Mouse (Mus musculus): ENCODE results near the gene Slc2a10. TPM values are rescaled to one million over a fixed set of nuclear protein-coding genes. Genes with fewer than 3 reads are reported as not detected.
"Not testable (repeated sequence)": the region's sequence is repeated elsewhere in the genome, so short reads cannot be mapped to it uniquely, and the experiment has no call there.

The Slc2a10 gene
- total RNA-seq, 2 experiments from 2014 or later = 0.80 to 1.7 TPM

DNA sequence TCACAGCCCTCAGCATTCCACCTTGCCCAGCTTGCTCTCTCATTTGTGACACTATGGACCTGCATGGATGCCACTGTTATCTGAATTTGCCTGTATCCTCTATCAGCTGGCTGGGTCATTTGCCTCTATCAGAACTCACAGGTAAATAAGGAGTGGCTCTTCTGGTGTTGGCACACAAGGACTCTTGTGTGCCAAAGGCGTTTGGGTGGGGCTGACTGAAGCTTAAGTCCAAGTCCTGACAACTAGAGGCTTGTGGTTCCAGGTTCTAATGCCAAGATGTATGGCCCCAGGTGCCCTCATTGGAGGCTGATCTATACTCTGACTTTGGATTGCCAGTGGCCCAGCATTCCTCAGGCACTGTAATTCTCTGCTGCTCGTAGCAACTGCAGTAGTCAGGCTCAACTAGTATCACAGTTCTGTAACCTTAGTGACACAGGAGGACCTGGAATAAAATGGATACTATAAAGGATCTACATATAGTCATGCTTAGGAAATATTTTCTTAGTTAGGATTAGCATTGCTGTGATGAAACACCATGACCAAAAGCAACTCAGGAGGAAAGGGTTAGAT, 5.8 kb upstream of the Slc2a10 start:
- no peak for DNase-seq (ENCODE audit: low spot score in 2 of 2)

DNA sequence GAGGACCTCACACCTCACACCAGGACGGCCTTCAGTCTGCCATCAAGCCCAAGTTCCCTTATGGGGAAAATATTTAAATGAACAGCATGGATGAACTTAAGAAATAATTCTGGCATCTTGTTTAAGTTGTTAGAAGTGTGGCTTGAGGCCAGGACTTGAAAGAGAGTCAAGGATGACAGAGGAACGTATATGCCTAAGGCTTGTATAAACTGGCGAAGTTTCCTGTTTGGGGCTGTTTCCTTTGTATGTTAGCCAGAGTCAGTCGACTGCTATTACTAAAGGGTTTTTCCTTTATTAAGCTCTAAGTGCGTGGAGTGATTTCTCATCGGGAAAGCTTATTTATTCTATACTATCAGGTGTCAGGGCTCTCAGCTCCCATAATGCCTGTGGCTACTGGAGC, 4.8 kb upstream of the Slc2a10 start:
- no peak for DNase-seq (ENCODE audit: low spot score in 2 of 2)

DNA sequence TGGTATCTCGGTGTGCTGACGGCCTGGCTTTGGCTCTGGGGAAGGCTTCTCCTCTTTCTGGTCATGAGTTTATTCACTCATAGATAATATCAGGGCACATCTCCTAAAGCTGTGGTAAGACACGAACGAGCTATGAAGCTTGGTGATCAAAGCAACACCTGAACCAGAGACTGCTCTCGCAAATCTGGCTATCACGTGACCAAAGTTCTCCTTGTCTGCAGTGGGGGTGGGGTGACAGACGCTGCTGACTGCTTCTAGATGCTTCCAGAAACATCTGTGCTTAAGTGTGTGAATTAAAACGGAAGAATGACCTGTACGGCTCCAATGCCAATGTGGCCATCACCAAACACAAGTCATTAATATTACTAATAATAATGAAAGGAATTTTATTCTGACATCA, 6.1 kb downstream of the Slc2a10 start:
- no peak for DNase-seq (ENCODE audit: low spot score in 2 of 2)

DNA sequence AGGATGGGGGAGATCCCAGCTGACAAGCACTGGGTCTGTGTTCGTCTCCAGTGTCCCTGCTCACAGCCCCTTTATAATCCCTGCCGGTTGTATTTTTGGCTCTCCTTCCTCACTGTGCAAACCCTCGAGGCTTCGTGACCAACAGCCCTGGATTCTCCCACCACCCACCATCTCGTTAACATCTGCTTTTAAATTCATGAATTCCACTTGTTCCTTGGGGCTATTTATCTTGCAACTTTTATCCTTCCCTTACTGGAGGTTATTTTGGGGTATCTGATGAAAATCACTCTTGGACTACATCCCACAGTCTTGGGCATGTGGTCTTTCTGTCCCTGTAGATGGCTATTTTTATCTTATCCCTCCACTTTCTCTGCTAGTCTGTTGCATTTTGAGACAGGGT, 6.9 kb downstream of the Slc2a10 start:
- no peak for DNase-seq (ENCODE audit: low spot score in 2 of 2)

DNA sequence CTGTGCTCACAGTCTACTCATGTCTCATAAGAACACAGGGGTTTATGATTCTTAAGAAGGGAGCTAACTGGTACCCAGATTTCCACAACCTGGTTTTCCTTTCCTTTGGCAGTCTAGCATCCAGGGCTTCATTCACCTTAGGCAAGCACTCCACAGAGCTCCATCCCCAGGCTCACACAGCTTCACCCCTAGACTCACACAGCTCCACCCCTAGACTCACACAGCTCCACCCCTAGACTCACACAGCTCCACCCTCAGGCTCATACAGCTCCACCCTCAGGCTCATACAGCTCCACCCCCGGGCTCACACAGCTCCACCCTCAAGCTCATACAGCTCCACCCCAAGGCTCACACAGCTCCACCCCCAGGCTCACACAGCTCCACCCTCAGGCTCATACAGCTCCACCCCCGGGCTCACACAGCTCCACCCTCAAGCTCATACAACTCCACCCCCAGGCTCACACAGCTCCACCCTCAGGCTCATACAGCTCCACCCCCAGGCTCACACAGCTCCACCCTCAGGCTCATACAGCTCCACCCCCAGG, 7.4 kb downstream of the Slc2a10 start:
- not testable (repeated sequence) for DNase-seq (ENCODE audit: low spot score in 2 of 2)

GRCm38 (mm10) chr2:165511530-165511929, 7.9 kb downstream of the Slc2a10 start:
- not testable (repeated sequence) for DNase-seq (ENCODE audit: low spot score in 2 of 2)

- DNase-seq (ENCODE audit: low spot score in 2 of 2) = no peak
Measured at GRCm38 (mm10) chr2:165512426-165512825, 8.8 kb downstream of the Slc2a10 start.

GRCm38 (mm10) chr2:165512870-165513600, 9.4 kb downstream of the Slc2a10 start:
- DNase-seq (ENCODE audit: low spot score in 2 of 2) = peak in 1 of 2 experiments; percentile 32

DNA sequence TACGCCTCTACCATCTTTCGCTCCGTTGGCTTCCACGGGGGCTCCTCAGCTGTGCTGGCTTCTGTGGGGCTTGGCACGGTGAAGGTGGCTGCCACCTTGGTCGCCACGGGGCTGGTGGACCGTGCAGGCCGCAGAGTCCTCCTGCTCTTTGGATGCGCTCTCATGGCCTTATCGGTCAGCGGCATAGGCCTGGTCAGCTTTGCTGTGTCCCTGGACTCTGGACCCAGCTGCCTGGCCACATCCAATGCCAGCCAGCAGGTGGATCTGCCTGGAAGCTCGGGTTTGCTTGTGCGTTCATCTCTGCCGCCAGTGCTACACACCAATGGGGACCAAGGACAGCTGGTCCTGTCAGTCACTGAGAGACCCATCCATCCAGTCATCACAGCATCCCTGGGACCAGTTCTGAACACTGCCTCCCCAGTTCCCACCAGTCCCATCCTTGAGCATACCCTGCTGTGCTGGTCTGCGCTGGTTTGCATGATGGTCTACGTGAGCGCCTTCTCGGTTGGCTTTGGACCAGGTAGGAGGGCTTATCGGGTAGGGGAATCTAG, 11.7 kb downstream of the Slc2a10 start:
- DNase-seq (ENCODE audit: low spot score in 2 of 2) = no peak

DNA sequence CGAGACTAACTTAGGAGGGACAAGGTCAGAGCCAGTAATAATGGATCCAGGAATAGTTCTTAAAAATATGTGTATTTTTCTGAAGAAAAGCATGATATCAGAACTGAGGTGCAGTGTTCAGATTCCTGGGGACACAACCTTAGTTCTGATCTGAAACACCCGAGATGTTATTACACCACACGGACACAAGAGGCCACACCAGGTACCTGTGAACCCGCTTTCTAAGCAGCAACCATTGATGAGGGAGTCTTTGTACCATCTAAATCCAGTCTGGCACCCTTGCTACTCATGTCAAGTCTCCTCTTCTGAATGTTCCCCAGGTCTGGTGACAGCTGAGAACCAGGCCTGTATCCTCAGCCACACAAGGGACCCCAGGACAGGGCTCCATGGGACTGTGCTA, 22.0 kb downstream of the Slc2a10 start:
- no peak for DNase-seq (ENCODE audit: low spot score in 2 of 2)

- DNase-seq (ENCODE audit: low spot score in 2 of 2) = peak; percentile 60 to 64
Measured at GRCm38 (mm10) chr2:165529106-165529505, 25.5 kb downstream of the Slc2a10 start.

- no peak for DNase-seq (ENCODE audit: low spot score in 2 of 2)
Measured at GRCm38 (mm10) chr2:165533789-165534188, 30.2 kb downstream of the Slc2a10 start.

DNA sequence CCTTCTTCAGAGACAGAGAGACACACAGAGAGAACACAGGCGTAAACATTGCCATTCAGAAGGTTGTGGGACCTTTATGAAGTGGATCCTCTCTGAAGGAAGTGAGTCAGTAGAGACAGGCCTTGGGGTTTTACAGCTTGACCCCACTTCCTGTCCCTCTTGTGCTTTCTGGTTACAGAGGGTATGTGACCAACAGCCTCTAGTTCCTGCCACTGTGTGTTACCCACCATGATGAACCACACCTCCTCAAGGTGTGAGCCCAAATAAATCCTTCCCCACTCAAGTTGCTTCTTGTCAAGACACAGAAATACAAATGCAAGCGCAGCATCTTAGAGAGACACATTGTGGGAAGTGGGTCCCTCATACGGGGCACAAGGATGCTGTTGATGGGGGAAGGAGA, 37.4 kb downstream of the Slc2a10 start:
- no peak for DNase-seq (ENCODE audit: low spot score in 2 of 2)

- no peak for DNase-seq (ENCODE audit: low spot score in 2 of 2)
Measured at GRCm38 (mm10) chr2:165542939-165543669, 39.5 kb downstream of the Slc2a10 start.

- no peak for DNase-seq (ENCODE audit: low spot score in 2 of 2)
Measured at GRCm38 (mm10) chr2:165543670-165544016, 40.1 kb downstream of the Slc2a10 start.

GRCm38 (mm10) chr2:165545687-165546086, 42.1 kb downstream of the Slc2a10 start:
- DNase-seq (ENCODE audit: low spot score in 2 of 2) = no peak

DNA sequence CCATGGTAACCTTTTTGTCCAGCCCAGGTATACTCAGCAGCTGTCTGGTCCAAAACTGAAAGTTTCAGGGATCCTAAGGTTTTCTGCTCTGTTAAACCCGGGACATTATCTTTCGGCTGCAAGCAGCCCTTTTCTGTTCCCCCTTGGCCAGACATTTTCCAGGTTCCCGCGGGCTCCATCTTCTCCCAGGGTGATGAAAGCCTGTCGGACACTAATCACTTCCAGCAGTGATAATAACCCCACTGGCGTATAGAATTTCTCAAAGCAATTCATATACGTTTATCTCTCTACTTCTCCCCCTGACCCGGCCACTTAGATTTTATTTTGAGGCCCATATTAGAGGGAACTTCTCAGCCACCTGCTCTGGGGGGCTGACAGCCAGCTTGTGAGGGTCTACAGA, 42.8 kb downstream of the Slc2a10 start:
- no peak for DNase-seq (ENCODE audit: low spot score in 2 of 2)

GRCm38 (mm10) chr2:165547410-165547809, 43.8 kb downstream of the Slc2a10 start:
- no peak for DNase-seq (ENCODE audit: low spot score in 2 of 2)

DNA sequence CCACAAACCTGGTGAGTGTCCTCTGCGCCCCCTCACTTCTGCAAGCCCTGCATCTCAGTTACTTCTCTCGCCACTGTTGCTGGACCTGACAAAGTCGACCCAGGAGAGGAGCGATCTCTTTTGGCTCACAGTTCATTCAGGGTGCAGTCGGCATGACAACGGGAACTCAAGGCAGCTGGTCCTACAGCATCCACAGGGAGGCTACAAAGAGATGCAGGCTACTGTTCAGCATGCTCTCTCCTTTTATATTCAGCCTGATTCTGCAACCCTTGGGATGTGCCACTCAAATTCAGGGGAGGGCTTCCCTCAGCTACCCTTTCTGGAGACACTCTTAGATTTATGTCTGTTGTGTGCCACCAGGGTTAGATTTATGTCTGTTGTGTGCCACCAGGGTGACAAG, 45.0 kb downstream of the Slc2a10 start:
- no peak for DNase-seq (ENCODE audit: low spot score in 2 of 2)

- not testable (repeated sequence) for DNase-seq (ENCODE audit: low spot score in 2 of 2)
Measured at GRCm38 (mm10) chr2:165550410-165550809, 46.8 kb downstream of the Slc2a10 start.

- DNase-seq (ENCODE audit: low spot score in 2 of 2) = no peak
Measured at GRCm38 (mm10) chr2:165554066-165554465, 50.5 kb downstream of the Slc2a10 start.

DNA sequence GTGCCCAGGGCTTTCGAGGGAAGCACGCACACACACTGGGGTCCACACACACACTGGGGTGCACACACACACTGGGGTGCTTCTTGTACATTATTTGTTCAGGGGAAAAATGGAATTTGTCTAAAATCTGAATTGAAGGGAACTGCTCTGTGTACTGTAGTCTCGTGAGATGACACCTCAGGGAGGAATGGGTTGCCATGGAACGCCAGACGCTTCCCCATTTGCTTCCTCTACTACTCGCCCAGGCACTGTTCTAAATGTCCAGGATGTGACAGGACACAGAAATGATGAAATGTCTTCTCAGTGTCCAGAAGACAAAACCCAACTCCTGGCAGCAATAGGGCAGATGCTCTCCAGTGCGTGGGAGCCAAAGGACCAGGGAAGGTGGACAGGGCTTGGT, 53.7 kb downstream of the Slc2a10 start:
- DNase-seq (ENCODE audit: low spot score in 2 of 2) = no peak
